8 mouse cellular contexts compared by ENCODE assay signal in genomic region chr16:91441366-91441765, GRCm38 (mm10). TPM values are rescaled to one million over a fixed set of nuclear protein-coding genes. Genes with fewer than 3 reads are reported as not detected.
DNase-seq lines count a peak whose midpoint lies in the region; ATAC-seq and TF ChIP-seq lines count a peak whose summit lies in the region.
"Had no signal": no experiment of that assay in that cellular context is flagged by ENCODE, and none has a peak within 500 bp of the region (broad histone marks: within the 10 kb centered on the region; RNA-seq: fewer than 3 reads in every experiment).

No protein-coding gene starts in this region.

- no peaks in the 10 kb centered on the region for H3K27me3 ChIP-seq in kidney, postnatal 0 days (ENCODE audit: insufficient read depth, low read length)
- H3K27me3 ChIP-seq: embryonic facial prominence, embryonic 13.5 days had no signal

- H3K4me2 ChIP-seq in kidney, postnatal 0 days (ENCODE audit: low read length): no peak overlapping the region
- H3K4me2 ChIP-seq: embryonic facial prominence, embryonic 13.5 days had no signal

- ATAC-seq in kidney, postnatal 0 days (replicated peaks; ENCODE audit: low FRiP score, low read depth): no peak
- peak; percentile 37 for ATAC-seq in megakaryocyte, adult 5-6 weeks (ENCODE audit: poor library complexity, severe bottlenecking)

- DNase-seq in MEL-GATA-1-ER (ENCODE audit: extremely low read depth, low read depth): peak; percentile 89
- DNase-seq in adrenal gland, adult 8-10 months: peak; percentile 70
- DNase-seq in heart, adult 18-20 months: peak; percentile 86 to 92
- peak; percentile 48 for DNase-seq in kidney, postnatal 0 days (ENCODE audit: low spot score)
- no peak for DNase-seq in urinary bladder, adult 18-20 months (ENCODE audit: low spot score in 2 of 2)
- DNase-seq in layer of hippocampus, adult 18-20 months (ENCODE audit: low spot score in 2 of 2): no peak

- H3K36me3 ChIP-seq in kidney, postnatal 0 days (ENCODE audit: insufficient read depth, low read length): no peaks in the 10 kb centered on the region
- H3K36me3 ChIP-seq: embryonic facial prominence, embryonic 13.5 days had no signal

- no peak overlapping the region for H3K4me3 ChIP-seq in kidney, postnatal 0 days (replicated peaks; ENCODE audit: low read depth, low read length)
- H3K4me3 ChIP-seq: embryonic facial prominence, embryonic 13.5 days had no signal

- no peak overlapping the region for H3K9ac ChIP-seq in kidney, postnatal 0 days (ENCODE audit: low read depth, low read length)
- H3K9ac ChIP-seq: embryonic facial prominence, embryonic 13.5 days had no signal

- H3K9me3 ChIP-seq in kidney, postnatal 0 days (replicated peaks; ENCODE audit: low read length): no peaks in the 10 kb centered on the region
- H3K9me3 ChIP-seq: embryonic facial prominence, embryonic 13.5 days had no signal

- peak; percentile 31; the same call in 1 of the 2 replicates for TF ChIP-seq CTCF in kidney, postnatal 0 days (IDR thresholded peaks at IDR 0.05; ENCODE audit: low read depth)

- no peak overlapping the region for H3K27ac ChIP-seq in kidney, postnatal 0 days
- H3K27ac ChIP-seq: embryonic facial prominence, embryonic 13.5 days had no signal

- no peaks in the 10 kb centered on the region for H3K4me1 ChIP-seq in kidney, postnatal 0 days (replicated peaks; ENCODE audit: insufficient read depth, low read length)

- 47% methylated on average over 7 of the region's 7 CpGs for WGBS in kidney, postnatal 0 days

RNA-seq across cellular contexts. Expression of gene Il10rb, which starts 35.4 kb away (rescaled TPM):
- 100 to 1,000 TPM; 281 to 305 (median 301) TPM for total RNA-seq in adrenal gland, adult 8-10 months (2022)
- 100 to 1,000 TPM; 115 to 133 TPM for total RNA-seq in heart, adult 18-20 months (2021)
- 44.6 and 46.1 TPM in 2 replicates for polyA plus RNA-seq in kidney, postnatal 0 days (2015; fragmentation: Nextera tagmentation; extraction: Ambion mirVana)
- 66.6 and 68.3 TPM in 2 replicates for total RNA-seq in megakaryocyte, adult 5-6 weeks (2015)
- total RNA-seq in megakaryocyte, adult 5-6 weeks (2017): 63.3 and 64.6 TPM in 2 replicates
- total RNA-seq in layer of hippocampus, adult 18-20 months (2021): 1 to 10 TPM; 7.8 to 9.5 TPM

RNA-seq across cellular contexts. Expression of gene Ifnar1, which starts 43.7 kb away (rescaled TPM):
- total RNA-seq in adrenal gland, adult 8-10 months (2022): 10 to 100 TPM; 53.4 to 86.0 (median 68.6) TPM
- 10 to 100 TPM; 19.0 to 23.1 TPM for total RNA-seq in heart, adult 18-20 months (2021)
- polyA plus RNA-seq in kidney, postnatal 0 days (2015; fragmentation: Nextera tagmentation; extraction: Ambion mirVana): 33.5 and 37.1 TPM in 2 replicates
- total RNA-seq in megakaryocyte, adult 5-6 weeks (2015): 66.2 and 67.3 TPM in 2 replicates
- 73.9 and 78.5 TPM in 2 replicates for total RNA-seq in megakaryocyte, adult 5-6 weeks (2017)
- 10 to 100 TPM; 40.9 to 44.4 TPM for total RNA-seq in layer of hippocampus, adult 18-20 months (2021)

RNA-seq across cellular contexts. Expression of gene Gm21970, which starts 49.8 kb away (rescaled TPM):
- total RNA-seq in adrenal gland, adult 8-10 months (2022): under 1 TPM in 1 of 4 experiments, not detected in 3; 0.54 TPM
- total RNA-seq in heart, adult 18-20 months (2021): not detected
- polyA plus RNA-seq in kidney, postnatal 0 days (2015; fragmentation: Nextera tagmentation; extraction: Ambion mirVana): 0.33 TPM in 1 of 2 replicates, not detected in the other
- total RNA-seq in megakaryocyte, adult 5-6 weeks (2015): 0.29 TPM in 1 of 2 replicates, not detected in the other
- not detected in 2 replicates for total RNA-seq in megakaryocyte, adult 5-6 weeks (2017)
- not detected for total RNA-seq in layer of hippocampus, adult 18-20 months (2021)
- polyA plus RNA-seq: embryonic facial prominence, embryonic 13.5 days had no signal

Comparison
In these comparisons a context has a peak if more than half of its experiments do, and no peak if none do; other contexts are left out.
1. DNase-seq: peak in MEL-GATA-1-ER (single experiment), adrenal gland, adult 8-10 months (single experiment), heart, adult 18-20 months (2 of 2) and kidney, postnatal 0 days (single experiment); none in urinary bladder, adult 18-20 months (0 of 2) and layer of hippocampus, adult 18-20 months (0 of 2).
2. RNA of gene Il10rb, which starts 35.4 kb away (total RNA-seq): 281 to 305 TPM in adrenal gland, adult 8-10 months, 115 to 133 TPM in heart, adult 18-20 months and 63.3 to 68.3 TPM in megakaryocyte, adult 5-6 weeks; 7.8 to 9.5 TPM in layer of hippocampus, adult 18-20 months; every median in the first group is over 4 times any median in the second.